Mouse (Mus musculus): ENCODE results near the gene Ogfod3. TPM values are rescaled to one million over a fixed set of nuclear protein-coding genes. Genes with fewer than 3 reads are reported as not detected.

Gene Ogfod3
- 6.3 TPM for polyA plus RNA-seq (2017; shearing (Covaris generic))

DNA sequence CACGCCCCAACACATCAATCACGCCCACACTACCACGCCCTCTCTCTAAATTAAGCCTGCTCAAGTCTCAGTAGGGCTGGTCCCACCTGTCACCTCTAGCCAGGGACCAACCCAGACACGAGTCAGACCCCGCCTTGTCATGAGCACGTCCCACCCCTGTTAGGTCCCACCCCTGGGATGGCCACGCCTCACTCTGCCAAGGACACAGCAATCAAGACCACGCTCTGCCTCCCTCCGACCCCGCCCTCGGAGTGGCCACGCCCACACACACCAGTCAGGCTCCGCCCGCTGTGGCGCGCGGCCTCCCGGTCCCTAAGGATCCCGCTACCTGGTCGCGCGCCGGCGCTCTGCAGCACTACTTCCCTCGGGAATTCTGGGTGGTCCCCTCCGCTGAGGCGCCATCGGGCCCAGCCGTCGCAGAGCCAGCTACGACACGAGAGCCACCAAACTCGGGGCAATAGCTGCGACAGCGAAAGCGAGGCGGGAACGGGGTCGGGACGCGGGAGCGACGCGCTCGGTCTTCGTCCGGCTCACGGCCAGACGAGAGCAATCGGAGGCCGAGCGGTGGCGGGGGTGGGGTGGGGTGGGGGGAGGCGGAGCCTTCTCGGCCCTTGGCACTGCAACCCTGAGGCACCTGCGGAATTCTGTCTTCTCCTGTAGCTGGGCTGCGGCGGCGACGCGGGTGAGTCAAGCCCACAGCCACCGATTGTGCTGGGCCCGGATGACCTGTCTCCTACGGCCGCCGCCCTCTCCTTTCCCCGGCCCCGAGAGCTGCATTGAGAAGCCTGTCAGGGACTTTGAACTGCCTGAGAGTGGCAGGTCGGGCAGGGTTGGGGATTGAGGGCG is at the start of gene Ogfod3, which contains the start of gene Hexdc:
TSS of gene Ogfod3 (minus strand) at position 551 of the 846 bp plus-strand sequence.
TSS of gene Hexdc (plus strand) at position 273 of the 846 bp plus-strand sequence.

GRCm38 (mm10) chr11:121236564-121237344 is 32.2 kb upstream of the Ogfod3 start, which contains the start of gene Narf:
Gene Narf, plus strand, starts transcription at chr11:121237253.

DNA sequence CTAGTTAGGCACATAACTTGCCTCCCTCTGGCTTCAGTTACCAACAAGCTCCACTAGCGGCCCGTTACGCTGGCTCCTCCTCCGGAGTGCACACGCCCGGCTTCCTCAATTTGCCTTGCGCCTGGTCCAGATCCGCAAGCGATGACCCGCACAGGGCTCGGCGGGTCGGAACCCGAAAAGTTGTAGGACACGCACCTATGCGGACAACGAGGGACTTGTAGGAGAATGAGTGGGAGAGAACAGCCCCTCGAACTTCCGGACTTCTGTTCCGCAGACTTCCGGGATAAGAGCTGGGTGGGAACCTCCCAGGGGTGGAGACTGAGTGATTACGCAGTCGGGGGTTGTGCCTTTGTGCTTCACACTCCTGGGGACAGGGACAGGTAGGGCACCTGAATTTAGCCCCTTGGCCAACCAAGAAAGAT is 24.5 kb upstream of the Ogfod3 start, which contains the start of gene Cybc1:
TSS of gene Cybc1 (minus strand) at position 305 of the 422 bp plus-strand sequence.

GRCm38 (mm10) chr11:121159971-121160370 is 44.5 kb downstream of the Ogfod3 start, which contains the start of gene Uts2r:
Gene Uts2r, plus strand, starts transcription at chr11:121160271.

DNA sequence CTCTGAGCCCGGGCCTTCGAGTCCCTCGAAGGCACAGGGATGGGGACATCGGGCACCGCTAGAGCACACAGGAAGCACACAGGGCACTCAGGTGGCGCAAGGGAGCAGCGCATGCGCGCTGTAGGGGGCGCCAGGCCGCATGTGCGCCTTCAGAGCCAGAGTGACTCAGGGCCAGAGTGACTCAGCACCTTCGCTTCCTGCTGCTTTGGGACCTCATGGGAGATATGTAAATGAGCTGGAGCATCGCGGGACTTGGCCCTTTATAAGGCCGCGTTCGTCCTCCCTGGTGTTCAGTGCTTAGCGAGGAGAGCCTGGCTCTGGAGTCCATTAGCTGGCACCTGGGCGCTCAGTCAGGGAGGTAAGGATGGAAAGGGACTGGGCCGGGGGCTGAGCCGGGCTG is 58.6 kb downstream of the Ogfod3 start, which contains the start of gene Tex19.1:
TSS of gene Tex19.1 (plus strand) at position 279 of the 400 bp plus-strand sequence.

Other genes with a start within 250 kb of the Ogfod3 start
- gene Csnk1d, start 213.4 kb downstream of the Ogfod3 start, polyA plus RNA-seq (2017; shearing (Covaris generic)), result 127 TPM
- 68.3 TPM for gene Cd7, start 165.3 kb downstream of the Ogfod3 start, polyA plus RNA-seq (2017; shearing (Covaris generic))
- gene Sectm1b, start 141.1 kb downstream of the Ogfod3 start, polyA plus RNA-seq (2017; shearing (Covaris generic)), result not detected
- gene Sectm1a, start 123.5 kb downstream of the Ogfod3 start, polyA plus RNA-seq (2017; shearing (Covaris generic)), result not detected
- not detected for gene Tex19.2, start 86.0 kb downstream of the Ogfod3 start, polyA plus RNA-seq (2017; shearing (Covaris generic))
- gene Tex19.1, start 58.6 kb downstream of the Ogfod3 start, polyA plus RNA-seq (2017; shearing (Covaris generic)), result not detected
- not detected for gene Uts2r, start 44.4 kb downstream of the Ogfod3 start, polyA plus RNA-seq (2017; shearing (Covaris generic))
- gene Hexdc, start 278 bp downstream of the Ogfod3 start, polyA plus RNA-seq (2017; shearing (Covaris generic)), result 1.9 TPM
- 150 TPM for gene Cybc1, start 24.6 kb upstream of the Ogfod3 start, polyA plus RNA-seq (2017; shearing (Covaris generic))
- 53.2 TPM for gene Narf, start 32.5 kb upstream of the Ogfod3 start, polyA plus RNA-seq (2017; shearing (Covaris generic))
- 2.5 TPM for gene Foxk2, start 55.3 kb upstream of the Ogfod3 start, polyA plus RNA-seq (2017; shearing (Covaris generic))
- 44.1 TPM for gene Wdr45b, start 149.7 kb upstream of the Ogfod3 start, polyA plus RNA-seq (2017; shearing (Covaris generic))
- gene Rab40b, start 183.5 kb upstream of the Ogfod3 start, polyA plus RNA-seq (2017; shearing (Covaris generic)), result 0.20 TPM
- gene Fn3krp, start 216.7 kb upstream of the Ogfod3 start, polyA plus RNA-seq (2017; shearing (Covaris generic)), result 0.89 TPM
- not detected for gene Fn3k, start 230.2 kb upstream of the Ogfod3 start, polyA plus RNA-seq (2017; shearing (Covaris generic))
- 50.3 TPM for gene Tbcd, start 247.2 kb upstream of the Ogfod3 start, polyA plus RNA-seq (2017; shearing (Covaris generic))

All from activated CD4-positive, CD25-positive, alpha-beta regulatory T cell, adult 9 weeks (primary cell).